Mouse (Mus musculus) left cerebral cortex, postnatal 14 days (tissue): ENCODE results near the gene Flad1. TPM values are rescaled to one million over a fixed set of nuclear protein-coding genes. Genes with fewer than 3 reads are reported as not detected.
A peak's percentile ranks its signal among the peaks of the same experiment; 100 is the strongest.

Experiments
- DNase-seq, 2 experiments: peaks; one replicate each; pipeline ENCODE4 v3.0.0; 2021 to 2022; ENCODE audit warnings: low spot score in 2 of 2, mixed read lengths in 1 of 2
- intact Hi-C: fragments of 180-260 bp; cut with DNase I; formaldehyde crosslinking; loops from one replicate; pipeline ENCODE4 v1.15.1; 2025
- long read RNA-seq, 2 experiments: library from polyadenylated mRNA; stranded (forward); transcript quantifications; one replicate each; pipeline ENCODE4 v2.0.0; 2021
- total RNA-seq, 2 experiments: library from RNA; stranded (reverse); gene quantifications; 2 replicates each; pipeline ENCODE4 v1.2.3; 2021

Flad1 gene
- total RNA-seq = 10 to 100 TPM; 30.6 to 31.4 TPM
- long read RNA-seq, experiment 1, transcript Flad1-202 (8 exons, 2,238 nt) = minor isoform, 7 of 42 reads
- long read RNA-seq, experiment 1, transcript Flad1-204 (8 exons, 2,892 nt) = major isoform, 22 of 42 reads
- long read RNA-seq, experiment 1, partial matches to known transcripts = 0 of 42 reads
- long read RNA-seq, experiment 1, other reads (novel, unspliced or antisense) = 13 of 42 reads
- long read RNA-seq, experiment 2, transcript Flad1-204 (8 exons, 2,892 nt) = major isoform, 20 of 37 reads
- long read RNA-seq, experiment 2, transcript Flad1-202 (8 exons, 2,238 nt) = minor isoform, 5 of 37 reads
- long read RNA-seq, experiment 2, partial matches to known transcripts = 1 of 37 reads
- long read RNA-seq, experiment 2, other reads (novel, unspliced or antisense) = 11 of 37 reads

GRCm38 (mm10) chr3:89411490-89412393, at the start of gene Flad1:
TSS of gene Flad1 (minus strand) at chr3:89411870.
- DNase-seq = peak; percentile 100
- intact Hi-C loops = no loop called here

GRCm38 (mm10) chr3:89458965-89459807, 47.5 kb upstream of the Flad1 start:
- intact Hi-C loops = loop anchor here (10.0 kb wide), 1 partner anchor 396 kb away; no protein-coding TSS in a partner anchor

GRCm38 (mm10) chr3:89458372-89458964, 46.8 kb upstream of the Flad1 start:
- DNase-seq = no peak
- intact Hi-C loops = loop anchor here (10.0 kb wide), 1 partner anchor 396 kb away; no protein-coding TSS in a partner anchor

More at GRCm38 (mm10) chr3:89458965-89459807, 47.5 kb upstream of the Flad1 start:
- DNase-seq = peak; percentile 86 to 92

GRCm38 (mm10) chr3:89456726-89457665, 45.3 kb upstream of the Flad1 start:
- intact Hi-C loops = loop anchor here (10.0 kb wide), 1 partner anchor 398 kb away; no protein-coding TSS in a partner anchor
- DNase-seq = peak in 1 of 2 experiments; percentile 59

GRCm38 (mm10) chr3:89455786-89456285, 44.2 kb upstream of the Flad1 start:
- no peak for DNase-seq
- intact Hi-C loops = loop anchor here (10.0 kb wide), 1 partner anchor 399 kb away; no protein-coding TSS in a partner anchor

- intact Hi-C loops = loop anchor here (5.0 to 10.0 kb wide), 3 partner anchors 33 to 400 kb away; partner anchors contain the start of gene Chrnb2
- no peak for DNase-seq
Measured at GRCm38 (mm10) chr3:89454401-89455177, 42.9 kb upstream of the Flad1 start, which contains the start of gene Pmvk. TSS of gene Pmvk (plus strand) at chr3:89454541.

GRCm38 (mm10) chr3:89451916-89452315, 40.2 kb upstream of the Flad1 start:
- intact Hi-C loops = loop anchor here (5.0 to 10.0 kb wide), 3 partner anchors 35 to 403 kb away; partner anchors contain the start of gene Chrnb2
- DNase-seq = no peak

GRCm38 (mm10) chr3:89449541-89449940, 37.9 kb upstream of the Flad1 start:
- peak; percentile 70 to 78 for DNase-seq
- intact Hi-C loops = no loop called here

- intact Hi-C loops = no loop called here
- DNase-seq = no peak
Measured at GRCm38 (mm10) chr3:89448720-89449537, 37.3 kb upstream of the Flad1 start.

GRCm38 (mm10) chr3:89440691-89441090, 29.0 kb upstream of the Flad1 start:
- DNase-seq = no peak
- intact Hi-C loops = no loop called here

GRCm38 (mm10) chr3:89437269-89437668, 25.6 kb upstream of the Flad1 start:
- peak; percentile 34 to 47 for DNase-seq
- intact Hi-C loops = no loop called here

GRCm38 (mm10) chr3:89436176-89437113, 24.8 kb upstream of the Flad1 start, which contains the start of gene Pbxip1:
TSS of gene Pbxip1 (plus strand) at chr3:89436706.
- DNase-seq = peak in 1 of 2 experiments; percentile 30
- intact Hi-C loops = no loop called here

GRCm38 (mm10) chr3:89435041-89435440, 23.4 kb upstream of the Flad1 start:
- intact Hi-C loops = no loop called here
- no peak for DNase-seq

GRCm38 (mm10) chr3:89434532-89434931, 22.9 kb upstream of the Flad1 start:
- intact Hi-C loops = no loop called here
- DNase-seq = no peak
